Mouse (Mus musculus) Patski (cell line): ENCODE measurements at regions not wholly inside any gene's neighbourhood (a gene's known extent, or its start where the extent isn't known, plus 50 kb on each side); places are given as distances from the start of the nearest gene placed in this dataset.

ENCODE experiments used
- ATAC-seq: fragments of 100-300 bp; one replicate; pipeline ENCODE4 v1.8.0; 2021
- CTCF ChIA-PET: fragments of 350-600 bp; sonication (Branson Sonifier 250); formaldehyde crosslinking; loops from one replicate; lab custom pipeline; 2022; ENCODE audit warnings: inconsistent platforms; lab: Charles Lee
- POLR2A ChIA-PET: fragments of 350-600 bp; sonication (Branson Sonifier 250); formaldehyde crosslinking; loops from one replicate; lab custom pipeline; 2022; ENCODE audit warnings: antibody characterized with exemption, inconsistent platforms; lab: Charles Lee
- DNase-seq: peaks from one replicate; pipeline ENCODE4 v3.0.0-alpha.2; 2011; ENCODE audit warnings: low read depth, low spot score
- H3K27me3 ChIP-seq: fragments of 371-371 bp; one replicate; pipeline ENCODE4 v1.5.1; 2021
- CTCF ChIP-seq: fragments of 100-300 bp; IDR thresholded peaks from one replicate; pipeline ENCODE4 v1.5.1; 2021
- in situ Hi-C: fragments of 300-500 bp; cut with MboI; formaldehyde crosslinking; loops from 3 replicates; pipeline ENCODE4 v1.11.1; 2018; ENCODE audit warnings: low pct_unique_long_range_greater_than_20kb, mixed read lengths

GRCm38 (mm10) chrX:167152611-167153010, 56.5 kb downstream of the Tmsb4x start:
- ChIA-PET CTCF (interaction anchor here (1.0 to 1.5 kb wide), 2 partner anchors 10 to 23 kb away, joined by 3 read pairs; no protein-coding TSS in a partner anchor), POLR2A (no interaction called here)
- H3K27me3 ChIP-seq = peaks cover 3% of the 10 kb centered on the region
- no peak for TF ChIP-seq CTCF
- DNase-seq (no peak), ATAC-seq (no peak)
- in situ Hi-C loops = no loop called here

- ChIA-PET CTCF (no interaction called here), POLR2A (no interaction called here)
- ATAC-seq (no peak), DNase-seq (no peak)
- H3K27me3 ChIP-seq = peaks cover 3% of the 10 kb centered on the region
- in situ Hi-C loops = no loop called here
- TF ChIP-seq CTCF = no peak
These were observed 57.8 kb downstream of the Tmsb4x start for GRCm38 (mm10) chrX:167151341-167151740.

GRCm38 (mm10) chrX:167149400-167149799, 59.7 kb downstream of the Tmsb4x start:
- no peak for TF ChIP-seq CTCF
- DNase-seq (no peak), ATAC-seq (no peak)
- ChIA-PET CTCF (no interaction called here), POLR2A (no interaction called here)
- in situ Hi-C loops = no loop called here
- no peaks in the 10 kb centered on the region for H3K27me3 ChIP-seq

GRCm38 (mm10) chrX:167146513-167147360, 62.4 kb downstream of the Tmsb4x start:
- ChIA-PET CTCF (interaction anchor here (0.9 kb wide), 1 partner anchor 12 kb away, joined by 4 read pairs; no protein-coding TSS in a partner anchor), POLR2A (interaction anchor here (1.0 kb wide), 1 partner anchor 60 kb away, joined by 3 read pairs; no protein-coding TSS in a partner anchor)
- peaks cover 5% of the 10 kb centered on the region for H3K27me3 ChIP-seq
- no peak for TF ChIP-seq CTCF
- DNase-seq (no peak), ATAC-seq (no peak)
- in situ Hi-C loops = no loop called here

- ATAC-seq (no peak), DNase-seq (no peak)
- POLR2A ChIA-PET = interaction anchor here (1.0 kb wide), 1 partner anchor 61 kb away, joined by 3 read pairs; no protein-coding TSS in a partner anchor
- CTCF ChIA-PET = no interaction called here
- TF ChIP-seq CTCF = no peak
- in situ Hi-C loops = no loop called here
- peaks cover 7% of the 10 kb centered on the region for H3K27me3 ChIP-seq
These were observed 63.5 kb downstream of the Tmsb4x start for GRCm38 (mm10) chrX:167145508-167146182.

GRCm38 (mm10) chrX:167139110-167139509, 70.0 kb downstream of the Tmsb4x start:
- no peak for DNase-seq
- TF ChIP-seq CTCF = no peak
- peaks cover 9% of the 10 kb centered on the region for H3K27me3 ChIP-seq
- ATAC-seq = no peak
- CTCF ChIA-PET = no interaction called here
- POLR2A ChIA-PET = no interaction called here
- in situ Hi-C loops = no loop called here

GRCm38 (mm10) chrX:167134250-167134649, 74.9 kb downstream of the Tmsb4x start:
- H3K27me3 ChIP-seq = peaks cover 3% of the 10 kb centered on the region
- CTCF ChIA-PET = no interaction called here
- POLR2A ChIA-PET = no interaction called here
- ATAC-seq (no peak), DNase-seq (no peak)
- no peak for TF ChIP-seq CTCF
- in situ Hi-C loops = no loop called here

- no peak for ATAC-seq
- TF ChIP-seq CTCF = no peak
- in situ Hi-C loops = no loop called here
- POLR2A ChIA-PET = no interaction called here
- CTCF ChIA-PET = interaction anchor here (1.4 kb wide), 1 partner anchor 8 kb away, joined by 5 read pairs; no protein-coding TSS in a partner anchor
- DNase-seq = no peak
- peaks cover 3% of the 10 kb centered on the region for H3K27me3 ChIP-seq
These were observed 76.1 kb downstream of the Tmsb4x start for GRCm38 (mm10) chrX:167132989-167133395.

GRCm38 (mm10) chrX:167131317-167131716, 77.8 kb downstream of the Tmsb4x start:
- ATAC-seq (no peak), DNase-seq (no peak)
- no peak for TF ChIP-seq CTCF
- in situ Hi-C loops = no loop called here
- peaks cover 3% of the 10 kb centered on the region for H3K27me3 ChIP-seq
- ChIA-PET POLR2A (no interaction called here), CTCF (interaction anchor here (2.0 kb wide), 1 partner anchor 16 kb away, joined by 5 read pairs; no protein-coding TSS in a partner anchor)

GRCm38 (mm10) chrX:167130601-167131000, 78.5 kb downstream of the Tmsb4x start:
- in situ Hi-C loops = no loop called here
- CTCF ChIA-PET = interaction anchor here (2.0 kb wide), 1 partner anchor 15 kb away, joined by 5 read pairs; no protein-coding TSS in a partner anchor
- DNase-seq (no peak), ATAC-seq (no peak)
- H3K27me3 ChIP-seq = peaks cover 3% of the 10 kb centered on the region
- POLR2A ChIA-PET = no interaction called here
- TF ChIP-seq CTCF = no peak

- ChIA-PET POLR2A (interaction anchor here (0.6 kb wide), 2 partner anchors 228 to 333 kb away, joined by 3 to 4 read pairs; no protein-coding TSS in a partner anchor), CTCF (interaction anchor here (1.1 kb wide), 1 partner anchor 12 kb away, joined by 4 read pairs; no protein-coding TSS in a partner anchor)
- no peak for DNase-seq
- TF ChIP-seq CTCF = no peak
- in situ Hi-C loops = no loop called here
- ATAC-seq = no peak
- peaks cover 11% of the 10 kb centered on the region for H3K27me3 ChIP-seq
These were observed 89.8 kb downstream of the Tmsb4x start for GRCm38 (mm10) chrX:167119288-167119687.
